Mouse (Mus musculus) erythroblast, embryonic 14.5 days (primary cell): ENCODE data around the gene Adcy7.

Experiments used
- GATA1 ChIP-seq: IDR thresholded peaks from 2 replicates; pipeline ENCODE4 v1.6.1; 2012; ENCODE audit warnings: low read length, inconsistent platforms, mixed read lengths
- TAL1 ChIP-seq: IDR thresholded peaks from 3 replicates; pipeline ENCODE4 v1.6.1; 2012; ENCODE audit warnings: low read length, inconsistent platforms, mixed read lengths

GRCm38 (mm10) chr8:88286421-88286960, 14.3 kb downstream of the Adcy7 start:
- TF ChIP-seq GATA1 (no peak), TAL1 (no peak)
